Mouse (Mus musculus): Measurements from ENCODE around the gene Tbcc. TPM values are rescaled to one million over a fixed set of nuclear protein-coding genes. Genes with fewer than 3 reads are reported as not detected.

The Tbcc gene
- total and polyA plus RNA-seq, 2 experiments from 2014 or later: 46.2 to 53.0 TPM

DNA sequence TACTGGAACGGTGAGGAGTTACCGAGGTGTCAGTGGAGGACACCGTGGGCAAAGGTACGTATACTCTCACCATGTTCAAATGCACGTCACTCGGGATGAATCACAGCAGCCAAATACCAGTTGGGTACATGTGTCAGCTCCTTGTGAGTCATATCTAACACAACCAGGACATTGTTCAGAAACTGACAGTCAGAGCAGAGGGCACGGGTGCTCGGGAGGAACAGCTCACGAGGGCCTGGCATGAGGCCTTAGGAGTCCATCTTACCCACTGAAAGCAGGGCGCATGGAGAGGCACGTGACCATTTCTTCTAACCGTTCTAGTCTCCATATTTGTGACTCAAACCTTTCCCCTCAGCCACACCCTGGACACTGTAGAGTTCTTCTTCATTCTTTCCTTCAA, 23.6 kb upstream of the Tbcc start:
- no peak for TF ChIP-seq CTCF (IDR thresholded peaks at IDR 0.05; ENCODE audit: low read depth)
- no peaks in the 10 kb centered on the region for H3K4me1 ChIP-seq (ENCODE audit: insufficient read depth)
- WGBS: 87% methylated on average over 12 of the region's 12 CpGs
- no peaks in the 10 kb centered on the region for H3K9me3 ChIP-seq (ENCODE audit: low read length)
- H3K27me3 ChIP-seq (ENCODE audit: insufficient read depth, low read length): no peaks in the 10 kb centered on the region
- ATAC-seq: no peak
- no peak overlapping the region for H3K27ac ChIP-seq (ENCODE audit: low read depth, low read length)
- H3K4me2 ChIP-seq (ENCODE audit: low read depth): no peak overlapping the region
- no peaks in the 10 kb centered on the region for H3K36me3 ChIP-seq (ENCODE audit: insufficient read depth)
- no peak overlapping the region for H3K9ac ChIP-seq
- no peak overlapping the region for H3K4me3 ChIP-seq (ENCODE audit: low read depth, low read length)
- no peak for DNase-seq

DNA sequence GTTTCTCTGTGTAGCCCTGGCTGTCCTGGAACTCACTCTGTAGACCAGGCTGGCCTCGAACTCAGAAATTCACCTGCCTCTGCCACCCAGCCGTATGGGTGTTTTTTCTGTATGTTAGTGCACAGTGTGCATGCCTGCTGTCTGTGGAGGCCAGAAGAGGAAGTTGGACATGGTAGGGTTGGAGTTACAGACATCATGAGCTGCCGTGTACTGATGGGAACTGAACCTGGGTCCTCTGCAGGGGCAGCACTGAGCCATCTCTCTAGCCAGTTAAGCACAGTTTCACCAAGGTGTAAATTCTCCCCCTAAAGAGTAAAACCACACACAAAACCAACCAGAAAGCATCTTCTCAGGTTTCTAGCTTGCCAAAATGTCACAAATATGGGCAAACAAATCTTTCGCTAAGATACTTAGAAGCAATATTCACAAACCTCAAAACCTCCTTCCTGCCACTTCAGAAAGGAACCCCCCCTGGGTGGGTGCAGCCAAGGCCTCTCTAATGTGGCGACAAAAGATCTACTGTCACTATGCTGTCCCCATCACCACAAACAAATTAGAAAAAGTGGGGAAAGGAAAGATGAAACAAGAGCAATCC, 20.2 kb upstream of the Tbcc start:
- WGBS: 91% methylated on average over 5 of the region's 5 CpGs
- ATAC-seq: no peak
- H3K27ac ChIP-seq (ENCODE audit: low read depth, low read length): no peak overlapping the region

DNA sequence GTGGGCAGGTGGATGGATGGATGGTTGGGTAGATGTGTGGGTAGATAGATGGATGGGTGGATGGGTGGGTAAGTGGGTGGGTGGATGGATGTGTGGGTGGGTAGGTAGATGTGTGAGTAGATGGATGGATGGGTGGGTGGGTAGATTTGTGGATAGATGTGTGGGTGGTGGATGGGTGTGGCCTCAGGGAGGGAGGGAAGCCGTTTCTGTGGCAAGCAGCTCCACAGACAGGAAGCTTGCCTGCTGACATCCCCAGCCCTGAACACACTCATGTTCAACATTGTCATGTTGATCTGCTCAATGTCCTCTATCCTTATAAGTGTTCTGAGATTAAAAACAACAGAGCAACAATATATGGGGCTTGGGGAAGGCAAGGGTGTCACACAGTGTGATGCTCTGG, 19.6 kb upstream of the Tbcc start:
- no peak overlapping the region for H3K27ac ChIP-seq (ENCODE audit: low read depth, low read length)
- DNase-seq (no peak), ATAC-seq (no peak)
- H3K4me2 ChIP-seq (ENCODE audit: low read depth): no peak overlapping the region
- H3K4me3 ChIP-seq (ENCODE audit: low read depth, low read length): no peak overlapping the region
- H3K4me1 ChIP-seq (ENCODE audit: insufficient read depth): no peaks in the 10 kb centered on the region
- no peaks in the 10 kb centered on the region for H3K27me3 ChIP-seq (ENCODE audit: insufficient read depth, low read length)
- no peak overlapping the region for H3K9ac ChIP-seq
- no peak for TF ChIP-seq CTCF (IDR thresholded peaks at IDR 0.05; ENCODE audit: low read depth)
- WGBS: 65% methylated on average over 1 of the region's 1 CpGs
- H3K9me3 ChIP-seq (ENCODE audit: low read length): no peaks in the 10 kb centered on the region
- no peaks in the 10 kb centered on the region for H3K36me3 ChIP-seq (ENCODE audit: insufficient read depth)

More for the DNA sequence above, 20.2 kb upstream of the Tbcc start:
- Histone ChIP-seq H3K4me1 (ENCODE audit: insufficient read depth) (no peaks in the 10 kb centered on the region), H3K9ac (no peak overlapping the region), H3K4me3 (ENCODE audit: low read depth, low read length) (no peak overlapping the region), H3K27me3 (ENCODE audit: insufficient read depth, low read length) (no peaks in the 10 kb centered on the region), H3K4me2 (ENCODE audit: low read depth) (no peak overlapping the region), H3K9me3 (ENCODE audit: low read length) (no peaks in the 10 kb centered on the region), H3K36me3 (ENCODE audit: insufficient read depth) (no peaks in the 10 kb centered on the region)
- DNase-seq: no peak
- no peak for TF ChIP-seq CTCF (IDR thresholded peaks at IDR 0.05; ENCODE audit: low read depth)

DNA sequence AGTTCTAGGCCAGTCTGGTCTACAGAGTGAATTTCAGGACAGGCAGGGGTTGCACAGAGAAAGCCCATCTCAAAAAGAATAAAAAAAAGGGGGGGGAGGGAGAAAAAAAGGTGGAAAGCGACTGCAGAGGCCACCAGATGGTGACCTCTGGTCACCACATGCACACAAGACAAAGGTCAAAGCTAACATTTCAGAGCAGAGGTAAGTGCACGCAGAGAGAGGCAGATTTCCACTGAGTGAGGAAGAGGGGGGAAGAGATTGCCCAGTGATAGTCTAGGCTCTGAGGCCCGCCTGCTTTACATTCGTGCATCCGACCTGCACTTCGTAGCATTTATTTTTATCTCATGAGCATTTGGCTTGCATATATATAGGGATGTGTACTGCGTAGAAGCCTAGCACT, 17.7 kb upstream of the Tbcc start:
- Histone ChIP-seq H3K9me3 (ENCODE audit: low read length) (no peaks in the 10 kb centered on the region), H3K4me1 (ENCODE audit: insufficient read depth) (no peaks in the 10 kb centered on the region), H3K4me2 (ENCODE audit: low read depth) (no peak overlapping the region), H3K27me3 (ENCODE audit: insufficient read depth, low read length) (no peaks in the 10 kb centered on the region), H3K27ac (ENCODE audit: low read depth, low read length) (no peak overlapping the region), H3K36me3 (ENCODE audit: insufficient read depth) (no peaks in the 10 kb centered on the region), H3K4me3 (ENCODE audit: low read depth, low read length) (no peak overlapping the region), H3K9ac (no peak overlapping the region)
- DNase-seq: no peak
- WGBS: 83% methylated on average over 7 of the region's 7 CpGs
- no peak for TF ChIP-seq CTCF (IDR thresholded peaks at IDR 0.05; ENCODE audit: low read depth)
- no peak for ATAC-seq

DNA sequence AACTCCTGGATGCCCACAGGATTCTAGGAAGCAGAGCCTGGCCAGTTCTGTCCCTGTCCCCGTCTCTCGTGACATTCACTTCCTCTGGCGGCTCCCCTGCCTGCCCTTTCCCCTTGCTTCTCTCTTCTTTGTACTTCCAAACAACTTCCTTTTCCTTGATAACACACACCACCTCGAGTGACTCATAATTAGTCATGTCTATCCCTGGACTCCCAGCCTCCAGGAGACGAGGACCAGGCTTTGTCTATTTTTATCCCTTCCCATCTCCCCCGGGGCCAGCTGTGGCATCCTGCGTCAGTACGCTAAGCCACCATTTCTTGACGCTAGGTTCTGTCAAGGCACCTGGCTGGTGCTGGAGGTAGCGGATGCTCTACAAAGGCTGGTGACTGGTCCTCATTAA, 16.4 kb upstream of the Tbcc start:
- no peak for TF ChIP-seq CTCF (IDR thresholded peaks at IDR 0.05; ENCODE audit: low read depth)
- no peaks in the 10 kb centered on the region for H3K9me3 ChIP-seq (ENCODE audit: low read length)
- H3K9ac ChIP-seq: no peak overlapping the region
- no peaks in the 10 kb centered on the region for H3K4me1 ChIP-seq (ENCODE audit: insufficient read depth)
- DNase-seq: no peak
- H3K27me3 ChIP-seq (ENCODE audit: insufficient read depth, low read length): no peaks in the 10 kb centered on the region
- H3K4me3 ChIP-seq (ENCODE audit: low read depth, low read length): no peak overlapping the region
- H3K27ac ChIP-seq (ENCODE audit: low read depth, low read length): no peak overlapping the region
- WGBS: 53% methylated on average over 10 of the region's 10 CpGs
- H3K4me2 ChIP-seq (ENCODE audit: low read depth): no peak overlapping the region
- ATAC-seq: no peak
- H3K36me3 ChIP-seq (ENCODE audit: insufficient read depth): no peaks in the 10 kb centered on the region

DNA sequence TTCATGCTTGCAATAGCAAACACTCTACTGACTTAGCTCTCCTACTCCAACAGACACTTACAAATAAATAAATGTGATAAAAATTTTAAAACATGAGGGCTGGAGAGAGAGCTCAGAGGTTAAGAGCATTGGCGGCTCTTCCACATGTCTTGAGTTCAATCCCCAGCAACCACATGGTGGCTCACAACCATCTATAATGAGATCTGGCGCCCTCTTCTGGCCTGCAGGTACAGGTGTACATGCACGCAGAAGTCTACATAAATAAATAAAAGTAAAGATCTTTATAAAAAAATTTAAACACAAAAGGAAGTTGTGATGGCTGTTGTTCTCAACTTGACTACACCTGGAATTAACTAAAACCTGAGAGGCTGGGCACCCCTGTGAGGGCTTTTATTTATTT, 14.9 kb upstream of the Tbcc start:
- Histone ChIP-seq H3K4me2 (ENCODE audit: low read depth) (no peak overlapping the region), H3K4me1 (ENCODE audit: insufficient read depth) (no peaks in the 10 kb centered on the region), H3K27me3 (ENCODE audit: insufficient read depth, low read length) (no peaks in the 10 kb centered on the region), H3K9ac (no peak overlapping the region), H3K4me3 (ENCODE audit: low read depth, low read length) (no peak overlapping the region), H3K27ac (ENCODE audit: low read depth, low read length) (no peak overlapping the region), H3K9me3 (ENCODE audit: low read length) (no peaks in the 10 kb centered on the region), H3K36me3 (ENCODE audit: insufficient read depth) (no peaks in the 10 kb centered on the region)
- DNase-seq: no peak
- 66% methylated on average over 3 of the region's 3 CpGs for WGBS
- 0 out of 2 replicates have a peak, but pooled peaks have one; percentile 23 for TF ChIP-seq CTCF (IDR thresholded peaks at IDR 0.05; ENCODE audit: low read depth)
- ATAC-seq: no peak

DNA sequence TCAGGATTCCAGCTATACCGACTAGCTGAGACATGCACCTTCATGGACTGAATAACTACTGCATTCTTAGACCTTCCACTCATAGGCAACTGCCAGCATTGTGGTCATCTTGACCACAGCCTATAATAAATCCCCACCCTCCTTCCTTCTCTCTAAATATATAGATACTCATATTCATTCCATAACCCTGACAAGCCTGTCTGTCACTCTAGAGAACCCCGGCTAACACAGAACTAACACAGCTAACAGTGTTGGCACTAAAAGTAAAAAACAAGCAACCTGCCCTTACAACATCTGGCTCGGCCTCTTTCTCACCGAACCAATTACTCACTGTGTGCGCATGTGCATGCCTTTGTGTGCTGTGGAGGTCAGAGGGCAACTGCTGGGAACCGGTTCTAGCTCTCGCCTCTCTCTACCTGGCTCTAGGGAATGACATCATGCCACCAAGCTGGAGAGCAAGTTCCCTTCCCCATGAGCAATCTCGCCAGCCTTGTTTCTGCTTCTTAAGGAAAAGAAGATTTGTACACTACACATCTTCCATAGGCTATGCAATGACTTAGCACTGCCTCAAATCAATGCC, 14.0 kb upstream of the Tbcc start:
- Histone ChIP-seq H3K9ac (no peak overlapping the region), H3K36me3 (ENCODE audit: insufficient read depth) (no peaks in the 10 kb centered on the region), H3K4me1 (ENCODE audit: insufficient read depth) (no peaks in the 10 kb centered on the region), H3K9me3 (ENCODE audit: low read length) (no peaks in the 10 kb centered on the region), H3K4me3 (ENCODE audit: low read depth, low read length) (no peak overlapping the region), H3K27me3 (ENCODE audit: insufficient read depth, low read length) (no peaks in the 10 kb centered on the region), H3K27ac (ENCODE audit: low read depth, low read length) (no peak overlapping the region), H3K4me2 (ENCODE audit: low read depth) (no peak overlapping the region)
- no peak for TF ChIP-seq CTCF (IDR thresholded peaks at IDR 0.05; ENCODE audit: low read depth)
- 80% methylated on average over 8 of the region's 8 CpGs for WGBS
- no peak for ATAC-seq
- no peak for DNase-seq
